Mouse (Mus musculus) liver, embryonic 14.5 days (tissue): ENCODE measurements around the gene Depdc1b.

Source experiments
- CTCF ChIP-seq: IDR thresholded peaks from 2 replicates; pipeline ENCODE4 v1.5.1; 2016; ENCODE audit warnings: antibody characterized with exemption, low read depth, control low read depth
- EP300 ChIP-seq: IDR thresholded peaks from 2 replicates; pipeline ENCODE4 v1.6.1; 2016; ENCODE audit warnings: antibody characterized with exemption, low read depth

- TF ChIP-seq CTCF, result no peak
- no peak for TF ChIP-seq EP300
These were observed 112.7 kb downstream of the Depdc1b start for GRCm38 (mm10) chr13:108428809-108429208.
